Mouse (Mus musculus) olfactory bulb, adult 2 months (tissue): ENCODE data around the gene Zmynd8.

Source experiments
- CTCF ChIP-seq: fragments of 200-500 bp; IDR thresholded peaks from 2 replicates; pipeline ENCODE4 v1.5.1; 2012; ENCODE audit warnings: low read depth, mild to moderate bottlenecking, low read length, moderate library complexity; ENCODE audit not compliant: insufficient read depth
- POLR2A ChIP-seq: fragments of 200-500 bp; IDR thresholded peaks from 2 replicates; pipeline ENCODE4 v1.6.1; 2012; ENCODE audit warnings: mild to moderate bottlenecking, low read depth, low read length, moderate library complexity; ENCODE audit not compliant: insufficient read depth

GRCm38 (mm10) chr2:165818985-165819948 is 79.5 kb downstream of the Zmynd8 start:
- TF ChIP-seq POLR2A (no peak), CTCF (peak; percentile 29; the same call in 1 of the 2 replicates)
